Mouse (Mus musculus) hindbrain, embryonic 16.5 days (tissue): ENCODE measurements at regions not wholly inside any gene's neighbourhood (a gene's known extent, or its start where the extent isn't known, plus 50 kb on each side); places are given as distances from the start of the nearest gene placed in this dataset.

Experiments used
- ATAC-seq: fragments of 200-750 bp; cut with Nextera tagmentation; 2 replicates; pipeline ENCODE4 v1.8.0; 2017; ENCODE audit warnings: moderate TSS enrichment, moderate library complexity
- H3K27ac ChIP-seq: fragments of 300-500 bp; sonication (generic); 2 replicates; pipeline ENCODE4 v1.5.1; 2014; ENCODE audit warnings: low read depth, mild to moderate bottlenecking, control low read depth, low read length, moderate library complexity
- H3K27me3 ChIP-seq: fragments of 300-500 bp; sonication (generic); replicated peaks from 2 replicates; pipeline ENCODE4 v1.6.1; 2014; ENCODE audit warnings: low read length; ENCODE audit not compliant: control insufficient read depth, insufficient read depth
- H3K36me3 ChIP-seq: fragments of 300-500 bp; sonication (generic); 2 replicates; pipeline ENCODE4 v1.6.1; 2014; ENCODE audit warnings: mild to moderate bottlenecking, low read length, moderate library complexity, mixed read lengths; ENCODE audit not compliant: control insufficient read depth, insufficient read depth
- H3K4me1 ChIP-seq: fragments of 300-500 bp; sonication (generic); 2 replicates; pipeline ENCODE4 v1.6.1; 2014; ENCODE audit warnings: low read depth, low read length; ENCODE audit not compliant: control insufficient read depth, insufficient read depth
- H3K4me2 ChIP-seq: fragments of 300-500 bp; sonication (generic); 2 replicates; pipeline ENCODE4 v1.6.1; 2014; ENCODE audit warnings: mild to moderate bottlenecking, low read length, control low read depth, moderate library complexity
- H3K4me3 ChIP-seq: fragments of 300-500 bp; sonication (generic); 2 replicates; pipeline ENCODE4 v1.5.1; 2014; ENCODE audit warnings: mild to moderate bottlenecking, low read length, control low read depth, moderate library complexity
- H3K9ac ChIP-seq: fragments of 300-500 bp; sonication (generic); 2 replicates; pipeline ENCODE4 v1.6.1; 2014; ENCODE audit warnings: low read depth, mild to moderate bottlenecking, control low read depth, low read length, moderate library complexity
- H3K9me3 ChIP-seq: fragments of 300-500 bp; sonication (generic); 2 replicates; pipeline ENCODE4 v1.6.1; 2014; ENCODE audit warnings: mild to moderate bottlenecking, low read length, moderate library complexity; ENCODE audit not compliant: control insufficient read depth
- WGBS: fragments of 180-500 bp; shearing (Covaris S2); extraction: QIAGEN DNeasy Blood & Tissue Kit; methylation state at CpG from one replicate; pipeline ENCODE4 v1.1.7; 2014; 5-methylcytosine and 5-hydroxymethylcytosine counted together

- no peaks in the 10 kb centered on the region for H3K27me3 ChIP-seq
These were observed 54.7 kb upstream of the Pappa2 start for GRCm38 (mm10) chr1:159034952-159035351.

DNA sequence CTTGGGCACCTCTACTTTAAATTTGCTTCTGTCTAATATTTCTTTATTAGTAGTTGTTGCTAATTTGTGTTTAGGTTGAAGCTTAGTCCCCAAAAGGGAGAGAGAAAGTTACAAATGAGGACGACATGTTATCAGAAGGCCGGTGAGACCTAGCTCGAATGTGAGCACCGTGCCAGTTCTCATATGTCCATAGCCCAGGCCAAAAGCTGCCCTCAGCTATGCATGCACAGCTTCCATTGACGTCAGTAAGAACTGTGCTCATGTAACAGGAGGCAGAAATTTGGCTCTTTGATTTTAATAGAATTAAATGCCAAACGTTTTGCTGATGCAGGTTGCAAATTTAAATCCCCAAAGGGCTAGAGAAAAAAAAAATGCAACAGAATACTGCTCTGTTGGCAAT is 56.1 kb upstream of the Pappa2 start:
- H3K9me3 ChIP-seq, result no peaks in the 10 kb centered on the region
- no peak overlapping the region for H3K9ac ChIP-seq
- H3K27ac ChIP-seq, result no peak overlapping the region
- no peak overlapping the region for H3K4me3 ChIP-seq
- H3K27me3 ChIP-seq, result no peaks in the 10 kb centered on the region
- no peak overlapping the region for H3K4me2 ChIP-seq
- H3K36me3 ChIP-seq, result no peaks in the 10 kb centered on the region
- H3K4me1 ChIP-seq, result no peaks in the 10 kb centered on the region
- ATAC-seq, result no peak
- 73% methylated on average over 6 of the region's 6 CpGs for WGBS

More at GRCm38 (mm10) chr1:159034952-159035351, 54.7 kb upstream of the Pappa2 start:
- Histone ChIP-seq H3K27ac (no peak overlapping the region), H3K4me1 (no peaks in the 10 kb centered on the region), H3K9ac (no peak overlapping the region), H3K9me3 (no peaks in the 10 kb centered on the region), H3K4me2 (no peak overlapping the region), H3K4me3 (no peak overlapping the region), H3K36me3 (no peaks in the 10 kb centered on the region)
- 77% methylated on average over 2 of the region's 2 CpGs for WGBS
- ATAC-seq, result no peak

DNA sequence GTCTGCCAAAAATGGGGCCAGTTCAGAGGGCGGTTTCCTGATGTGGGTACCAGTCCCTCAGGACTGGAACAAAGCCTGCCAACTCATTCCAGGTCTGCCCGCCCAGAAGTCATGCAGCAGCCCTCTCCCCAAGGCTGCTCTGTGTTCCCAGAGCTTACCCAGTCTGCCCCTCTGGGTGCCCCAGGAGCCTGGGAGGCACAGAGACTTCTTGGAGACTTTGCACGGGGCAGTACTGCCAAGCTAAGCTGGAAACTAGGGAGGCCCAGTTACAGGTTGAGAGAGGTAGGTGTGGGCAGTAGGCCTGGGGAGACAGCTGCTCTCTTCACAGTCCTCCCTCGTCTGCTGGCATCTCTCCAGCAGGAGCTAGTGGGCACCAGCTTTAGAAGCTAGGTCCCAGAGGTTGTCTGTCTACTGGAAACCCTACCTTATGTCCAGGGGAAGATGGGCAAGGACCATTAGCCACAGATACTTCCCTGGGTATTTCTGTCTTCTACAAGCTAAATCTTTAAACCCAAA is 65.6 kb upstream of the Pappa2 start:
- 55% methylated on average over 4 of the region's 4 CpGs for WGBS

DNA sequence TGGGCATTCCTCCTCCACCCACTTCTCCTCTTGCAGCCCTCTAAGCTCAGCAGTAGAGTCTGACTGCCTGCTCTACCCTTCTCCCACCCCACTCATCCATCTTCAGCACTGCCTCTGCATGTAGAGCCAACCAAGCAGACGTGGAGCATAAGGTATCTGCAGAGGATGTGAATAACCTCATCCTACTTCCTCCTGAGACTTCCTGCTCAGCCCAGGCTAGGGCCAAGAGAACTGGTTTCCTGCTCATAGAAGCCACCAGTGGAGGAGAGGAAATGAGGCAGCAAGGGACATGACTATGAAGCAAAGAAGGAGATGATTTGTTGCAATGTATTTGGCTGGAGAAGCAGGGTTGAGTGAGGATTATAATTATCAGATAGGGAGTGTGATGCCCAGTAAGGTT is 84.7 kb upstream of the Pappa2 start:
- Histone ChIP-seq H3K9ac (no peak overlapping the region), H3K36me3 (no peaks in the 10 kb centered on the region), H3K27me3 (no peaks in the 10 kb centered on the region), H3K4me3 (no peak overlapping the region), H3K9me3 (no peaks in the 10 kb centered on the region), H3K4me2 (no peak overlapping the region), H3K27ac (no peak overlapping the region), H3K4me1 (no peaks in the 10 kb centered on the region)
- WGBS, result 59% methylated on average over 1 of the region's 1 CpGs
- no peak for ATAC-seq

More for the DNA sequence above, 65.6 kb upstream of the Pappa2 start:
- no peaks in the 10 kb centered on the region for H3K4me1 ChIP-seq
- ATAC-seq, result no peak
- H3K27me3 ChIP-seq, result no peaks in the 10 kb centered on the region
- no peaks in the 10 kb centered on the region for H3K9me3 ChIP-seq
- H3K9ac ChIP-seq, result no peak overlapping the region
- no peaks in the 10 kb centered on the region for H3K36me3 ChIP-seq
- no peak overlapping the region for H3K27ac ChIP-seq
- H3K4me2 ChIP-seq, result no peak overlapping the region
- H3K4me3 ChIP-seq, result no peak overlapping the region

GRCm38 (mm10) chr1:159099205-159099604 is 118.9 kb upstream of the Pappa2 start:
- Histone ChIP-seq H3K9me3 (no peaks in the 10 kb centered on the region), H3K9ac (no peak overlapping the region), H3K27ac (no peak overlapping the region), H3K4me3 (no peak overlapping the region), H3K27me3 (no peaks in the 10 kb centered on the region), H3K4me1 (no peaks in the 10 kb centered on the region), H3K4me2 (no peak overlapping the region), H3K36me3 (no peaks in the 10 kb centered on the region)
- no peak for ATAC-seq
- WGBS, result 79% methylated on average over 2 of the region's 2 CpGs

- Histone ChIP-seq H3K27me3 (no peaks in the 10 kb centered on the region), H3K36me3 (no peaks in the 10 kb centered on the region), H3K9me3 (no peaks in the 10 kb centered on the region), H3K4me2 (no peak overlapping the region), H3K4me1 (no peaks in the 10 kb centered on the region), H3K4me3 (no peak overlapping the region), H3K9ac (no peak overlapping the region), H3K27ac (no peak overlapping the region)
- 76% methylated on average over 3 of the region's 3 CpGs for WGBS
- no peak for ATAC-seq
These were observed 109.9 kb upstream of the Cop1 start for GRCm38 (mm10) chr1:159122201-159122600.

- no peaks in the 10 kb centered on the region for H3K27me3 ChIP-seq
- H3K4me1 ChIP-seq, result no peaks in the 10 kb centered on the region
- H3K36me3 ChIP-seq, result no peaks in the 10 kb centered on the region
- no peak overlapping the region for H3K27ac ChIP-seq
- no peak overlapping the region for H3K4me2 ChIP-seq
- H3K9me3 ChIP-seq, result no peaks in the 10 kb centered on the region
- H3K4me3 ChIP-seq, result no peak overlapping the region
- no peak for ATAC-seq
- no peak overlapping the region for H3K9ac ChIP-seq
These were observed 107.2 kb upstream of the Cop1 start for GRCm38 (mm10) chr1:159124874-159125273.

- ATAC-seq, result peak; percentile 76
- peak overlapping the region; percentile 42; the same call in 1 of the 2 replicates for H3K9ac ChIP-seq
These were observed 96.8 kb upstream of the Cop1 start for GRCm38 (mm10) chr1:159135301-159135700.

DNA sequence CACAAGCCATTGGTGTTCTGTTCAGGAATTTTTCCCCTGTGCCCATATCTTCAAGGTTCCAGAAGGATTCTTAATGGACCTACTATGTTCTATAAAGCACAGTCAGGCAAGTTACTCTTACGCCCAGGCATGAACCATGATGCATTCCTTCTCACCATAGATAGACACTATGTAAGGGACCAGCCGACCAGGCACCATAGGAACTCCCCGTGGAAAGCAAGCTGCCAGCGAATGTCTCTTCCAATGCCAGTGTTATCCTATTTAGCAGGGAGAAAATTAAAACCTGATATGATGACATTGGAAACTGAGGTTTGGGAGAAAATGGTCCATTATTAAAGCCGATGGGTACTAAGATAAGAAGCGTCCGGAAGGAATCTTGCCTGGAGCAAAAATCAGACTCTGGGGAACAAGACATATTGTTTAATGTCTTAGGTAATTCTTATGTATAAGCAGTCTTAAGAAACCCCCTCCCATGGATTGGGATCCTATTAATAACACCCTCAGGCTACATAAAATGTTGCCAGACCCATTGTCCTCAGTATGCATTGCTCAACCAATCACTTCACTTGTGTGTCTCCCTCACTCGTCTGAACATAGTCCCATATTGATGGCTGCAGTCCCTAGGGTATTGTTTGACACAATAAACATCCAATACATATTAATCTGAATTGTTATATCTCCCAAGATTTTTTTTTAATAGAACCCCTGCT is 84.2 kb upstream of the Cop1 start:
- Histone ChIP-seq H3K27ac (no peak overlapping the region), H3K4me2 (peak overlapping the region; percentile 4; the same call in 1 of the 2 replicates), H3K36me3 (no peaks in the 10 kb centered on the region), H3K4me1 (peaks cover 4% of the 10 kb centered on the region; the same call in 1 of the 2 replicates), H3K9ac (no peak overlapping the region), H3K27me3 (no peaks in the 10 kb centered on the region), H3K9me3 (no peaks in the 10 kb centered on the region), H3K4me3 (no peak overlapping the region)
- ATAC-seq, result peak; percentile 67
- 65% methylated on average over 8 of the region's 8 CpGs for WGBS

More at GRCm38 (mm10) chr1:159135301-159135700, 96.8 kb upstream of the Cop1 start:
- WGBS, result 9% methylated on average over 10 of the region's 10 CpGs
- Histone ChIP-seq H3K27me3 (no peaks in the 10 kb centered on the region), H3K27ac (no peak overlapping the region), H3K4me3 (no peak overlapping the region), H3K36me3 (no peaks in the 10 kb centered on the region), H3K4me2 (peak overlapping the region; percentile 43), H3K9me3 (no peaks in the 10 kb centered on the region), H3K4me1 (no peaks in the 10 kb centered on the region)
